Mouse (Mus musculus): ENCODE measurements around the gene Vcp.

The Vcp gene

DNA sequence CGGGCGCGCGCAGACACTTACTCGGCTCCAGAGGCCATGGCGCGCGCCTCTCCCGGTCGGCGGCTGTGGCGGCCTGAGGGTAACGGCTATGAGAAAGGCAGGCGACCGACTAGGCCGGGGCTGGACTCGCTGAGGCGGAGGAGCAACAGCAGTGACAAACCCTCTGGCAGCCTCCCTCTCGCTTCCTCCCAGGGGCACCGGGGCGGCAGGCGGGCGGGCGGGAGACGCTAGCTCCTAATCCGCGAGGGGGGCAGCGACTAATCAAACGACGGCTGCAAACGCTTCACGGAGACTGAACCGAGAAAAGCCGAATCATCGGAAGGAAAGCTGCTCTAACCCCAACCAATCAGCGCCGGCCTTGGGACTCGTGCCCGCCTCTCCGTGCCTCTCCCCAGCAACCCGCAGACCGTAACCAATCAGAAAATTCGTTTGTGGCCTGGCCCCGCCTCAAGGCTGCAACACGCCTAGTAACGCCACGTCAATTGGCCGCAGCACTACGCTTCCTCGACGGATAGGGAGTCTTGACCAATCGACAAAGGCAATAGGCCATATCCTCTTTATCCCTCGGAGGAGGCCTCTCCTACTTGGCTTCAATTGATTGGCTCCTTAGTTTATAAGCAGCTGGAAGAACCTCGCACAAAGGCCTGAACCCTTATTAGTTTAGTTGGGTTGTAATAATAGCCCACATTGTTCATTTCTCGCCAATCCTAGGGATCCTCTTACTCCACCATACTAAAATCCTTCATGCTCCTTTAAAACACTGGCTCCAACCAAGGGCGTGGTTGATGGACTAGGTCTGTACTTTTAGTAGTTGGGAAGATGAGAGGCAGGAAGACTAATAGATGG lies at the start of gene Vcp:
Vcp (minus strand) TSS at position 367 of the 846 bp plus-strand sequence.
- DNase-seq (ENCODE audit: low spot score), result peak; percentile 99

DNA sequence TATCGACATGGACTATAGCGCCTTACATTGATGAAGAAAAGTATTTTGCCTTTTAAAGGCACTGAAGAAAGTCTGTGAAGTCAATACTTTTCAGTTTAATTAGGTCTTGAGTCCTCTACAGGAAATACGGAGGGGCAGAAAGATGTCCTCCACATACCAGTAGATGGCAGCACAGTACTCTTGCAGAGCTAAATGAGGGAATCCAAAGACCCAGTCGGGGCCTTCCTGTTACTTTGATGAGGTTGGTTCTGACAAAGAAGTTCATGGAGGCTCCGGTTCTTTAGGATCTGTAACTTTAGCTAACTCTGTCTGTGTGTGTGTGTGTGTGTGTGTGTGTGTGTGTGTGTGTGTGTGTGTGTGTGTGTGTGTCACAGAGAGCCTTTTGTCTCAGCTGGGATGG lies 46.9 kb upstream of the Vcp start:
- DNase-seq (ENCODE audit: low spot score), result no peak

DNA sequence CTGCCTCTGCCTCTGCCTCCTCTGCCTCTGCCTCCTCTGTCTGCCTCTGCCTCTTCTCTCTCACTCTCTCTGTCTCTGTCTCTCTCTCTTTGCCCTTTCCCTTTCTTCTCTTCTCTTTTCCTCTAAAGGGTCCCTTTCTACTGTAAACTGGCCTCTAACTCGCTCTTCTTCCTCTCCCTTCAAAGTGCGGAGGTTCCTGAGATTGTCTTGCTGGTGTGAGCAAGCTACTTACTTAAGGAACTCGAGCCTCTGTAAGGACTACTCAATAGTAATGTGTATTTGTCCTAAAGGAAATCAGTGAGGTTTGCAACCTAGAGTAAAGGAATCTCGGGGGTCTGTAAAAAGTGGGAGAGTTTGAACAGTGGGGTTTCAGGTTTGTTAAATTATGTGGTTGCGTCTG lies 46.3 kb upstream of the Vcp start:
- no peak for DNase-seq (ENCODE audit: low spot score)

DNA sequence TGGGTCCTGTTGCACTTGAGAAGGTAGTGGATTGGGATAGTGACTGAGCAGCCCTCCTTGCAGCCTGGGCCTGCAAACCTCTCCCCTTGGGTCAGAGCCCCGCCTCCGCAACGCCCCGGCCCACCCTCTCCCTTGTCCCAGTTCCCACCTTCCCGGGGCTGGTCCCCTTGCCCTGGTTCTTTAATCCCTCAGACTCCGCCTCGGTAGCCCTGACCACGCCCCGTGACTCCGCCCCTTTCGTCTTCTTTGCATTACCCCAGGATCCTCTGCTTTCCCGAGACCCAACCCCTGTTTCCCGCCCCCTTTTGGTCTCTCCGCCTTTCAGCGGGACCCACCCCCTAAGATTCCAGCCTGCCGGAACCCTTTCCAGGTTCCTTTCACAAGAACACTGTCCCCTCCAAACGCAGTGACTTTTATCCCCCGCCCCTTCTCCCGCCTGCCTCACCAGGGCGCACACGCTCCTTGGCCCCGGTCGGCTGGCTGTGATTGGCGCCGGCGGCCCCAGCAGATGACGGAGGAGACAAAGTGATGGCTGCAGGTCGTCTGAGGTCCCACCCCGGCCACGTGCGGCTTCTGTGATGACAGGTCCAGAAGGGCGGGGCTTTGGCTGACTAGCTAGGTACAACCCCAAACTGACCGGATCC lies 45.5 kb upstream of the Vcp start, which contains the start of gene Fam214b:
Fam214b (minus strand) TSS at position 562 of the 644 bp plus-strand sequence.
- peak; percentile 100 for DNase-seq (ENCODE audit: low spot score)

DNA sequence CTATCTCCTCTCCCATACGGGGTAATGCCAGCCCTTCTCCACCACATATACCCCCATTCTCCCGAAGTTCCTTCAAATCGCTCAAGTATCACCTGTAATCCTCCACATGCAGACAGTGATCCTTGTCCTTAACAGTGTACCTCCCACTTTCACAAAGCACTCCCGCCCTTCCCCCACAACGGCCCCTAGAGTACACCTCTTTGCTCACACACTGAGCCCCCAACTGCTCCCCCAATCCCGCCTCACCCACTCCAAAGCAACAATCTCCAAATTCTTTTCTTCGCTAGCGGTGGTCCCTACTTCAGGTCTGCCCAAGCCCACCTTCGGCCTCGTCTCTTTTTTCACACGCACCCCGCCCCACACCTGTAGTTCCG lies 45.0 kb upstream of the Vcp start:
- DNase-seq (ENCODE audit: low spot score), result peak; percentile 76

DNA sequence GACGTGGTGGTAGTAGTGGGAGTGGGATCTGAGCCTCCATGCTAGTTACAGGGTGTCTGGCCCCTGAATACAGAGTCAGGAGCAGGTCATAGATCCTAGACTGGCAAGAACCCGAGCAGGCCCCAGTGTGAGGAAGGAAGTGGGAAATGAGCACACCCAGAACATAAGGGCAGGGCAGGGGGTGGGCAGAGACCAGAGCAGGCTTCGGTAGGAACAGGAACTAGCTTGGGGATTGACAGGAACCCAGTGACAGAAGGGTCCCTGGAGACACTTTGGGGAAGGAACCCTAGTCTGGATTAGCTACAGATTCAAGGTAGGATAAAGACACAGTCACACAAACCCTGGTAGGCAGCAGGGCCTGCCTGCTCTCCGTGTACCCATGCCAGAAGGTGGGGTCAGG lies 44.4 kb upstream of the Vcp start:
- DNase-seq (ENCODE audit: low spot score), result no peak

DNA sequence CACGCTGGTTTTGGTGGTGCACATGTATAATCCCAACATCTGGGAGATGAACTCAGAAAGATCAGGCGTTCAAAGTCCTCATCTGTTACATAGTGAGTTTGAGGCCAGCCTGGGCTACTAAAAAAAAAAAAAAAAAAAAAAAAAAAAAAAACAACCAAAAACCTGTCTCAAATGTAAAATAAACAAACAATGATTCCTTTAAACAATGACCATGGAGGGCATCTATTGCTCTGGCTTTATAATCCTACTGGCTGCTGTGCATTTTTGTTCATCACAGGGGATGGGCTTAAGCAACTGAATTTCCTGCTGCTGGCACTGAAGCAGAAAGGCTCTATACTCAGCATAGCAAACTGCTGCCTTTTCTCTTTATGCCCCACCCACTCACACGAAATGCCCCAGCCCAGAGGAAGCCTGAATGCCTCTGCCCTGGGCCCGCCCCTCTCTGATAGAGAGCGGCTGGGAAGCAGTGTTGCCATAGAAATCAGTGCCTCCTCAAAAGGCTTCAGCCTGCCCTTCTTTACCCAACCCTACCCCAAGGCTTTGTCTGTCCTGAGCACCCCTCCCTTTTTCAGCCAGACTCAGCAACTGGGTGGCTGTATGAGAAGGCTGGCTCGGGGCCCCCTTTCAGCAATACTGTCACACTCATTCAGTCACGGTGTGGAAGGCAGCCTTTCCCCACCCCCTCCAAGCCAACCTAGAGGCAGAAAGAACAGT lies 43.5 kb upstream of the Vcp start:
- DNase-seq (ENCODE audit: low spot score), result no peak

DNA sequence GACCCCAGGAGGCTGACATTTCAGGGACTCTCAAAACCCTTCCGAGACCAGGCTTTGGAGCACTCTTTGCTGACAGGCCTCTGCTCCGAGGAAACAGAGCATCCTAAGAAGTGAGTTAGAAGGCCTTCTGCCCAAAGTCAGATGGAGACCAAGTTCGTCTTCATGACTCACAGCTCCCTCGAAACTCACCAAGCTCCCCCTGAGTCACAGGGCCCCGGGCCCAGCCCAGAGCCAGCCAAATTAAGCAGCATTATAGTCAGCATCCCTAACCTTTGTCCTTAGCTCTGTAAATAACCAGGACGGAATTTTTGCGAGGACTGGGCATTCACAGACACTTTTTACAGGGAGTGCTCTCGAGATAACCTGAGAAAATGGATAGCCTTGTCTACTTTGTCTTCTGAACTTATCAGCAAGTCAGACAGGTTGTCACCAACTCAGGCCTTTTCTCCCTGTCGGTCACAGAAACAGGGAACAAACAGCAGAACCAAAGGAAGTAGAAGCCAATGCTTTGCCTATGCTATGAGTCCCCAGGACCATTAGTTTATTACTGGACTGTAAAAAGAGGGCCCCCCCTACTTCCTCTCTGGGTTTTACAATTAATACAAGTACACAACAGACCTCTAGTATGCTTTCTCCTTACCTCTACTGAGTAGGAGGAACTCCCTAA lies 40.7 kb upstream of the Vcp start:
- no peak for DNase-seq (ENCODE audit: low spot score)

DNA sequence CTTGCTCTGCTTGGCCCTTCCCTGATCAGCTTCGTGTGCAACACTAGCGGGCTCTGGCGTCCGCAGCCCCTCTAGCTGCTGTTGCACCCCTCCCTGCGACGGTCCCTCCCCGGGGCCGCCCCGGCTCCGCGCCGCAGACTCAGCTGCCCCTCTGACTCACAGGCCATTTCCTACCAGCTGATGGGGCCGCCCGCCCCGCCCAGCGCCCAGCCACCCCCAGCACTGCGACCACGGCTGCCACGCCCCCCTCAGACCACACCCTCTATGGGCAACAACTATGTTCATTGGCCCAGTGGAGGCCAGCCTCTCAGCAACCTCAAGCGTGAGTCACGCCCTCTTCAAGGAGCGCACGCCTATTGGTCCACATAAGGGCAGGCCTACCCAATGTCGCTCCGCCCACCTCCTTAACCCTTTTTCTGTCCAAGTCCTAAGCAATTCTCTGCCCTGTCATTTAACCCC lies 39.8 kb upstream of the Vcp start:
- DNase-seq (ENCODE audit: low spot score), result peak; percentile 98

DNA sequence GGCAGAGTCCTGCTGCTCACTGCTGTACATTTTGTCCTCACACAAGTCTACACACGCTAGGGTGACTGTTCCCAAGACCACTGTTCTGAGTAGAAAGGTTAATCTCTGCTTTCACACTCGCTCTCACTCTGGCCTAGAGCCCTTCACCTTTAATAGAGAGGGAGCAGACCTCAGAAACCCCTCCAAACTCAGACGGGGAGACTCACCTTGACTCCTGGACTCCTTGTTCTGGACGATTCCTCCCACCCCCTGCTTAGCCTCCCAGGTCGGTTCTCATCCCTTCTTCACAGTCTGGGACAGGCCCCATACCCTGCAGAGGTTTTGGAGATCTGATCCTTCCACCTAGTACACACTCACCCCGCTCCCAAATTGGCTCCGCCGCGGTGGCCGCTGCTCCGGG lies 39.3 kb upstream of the Vcp start:
- no peak for DNase-seq (ENCODE audit: low spot score)

DNA sequence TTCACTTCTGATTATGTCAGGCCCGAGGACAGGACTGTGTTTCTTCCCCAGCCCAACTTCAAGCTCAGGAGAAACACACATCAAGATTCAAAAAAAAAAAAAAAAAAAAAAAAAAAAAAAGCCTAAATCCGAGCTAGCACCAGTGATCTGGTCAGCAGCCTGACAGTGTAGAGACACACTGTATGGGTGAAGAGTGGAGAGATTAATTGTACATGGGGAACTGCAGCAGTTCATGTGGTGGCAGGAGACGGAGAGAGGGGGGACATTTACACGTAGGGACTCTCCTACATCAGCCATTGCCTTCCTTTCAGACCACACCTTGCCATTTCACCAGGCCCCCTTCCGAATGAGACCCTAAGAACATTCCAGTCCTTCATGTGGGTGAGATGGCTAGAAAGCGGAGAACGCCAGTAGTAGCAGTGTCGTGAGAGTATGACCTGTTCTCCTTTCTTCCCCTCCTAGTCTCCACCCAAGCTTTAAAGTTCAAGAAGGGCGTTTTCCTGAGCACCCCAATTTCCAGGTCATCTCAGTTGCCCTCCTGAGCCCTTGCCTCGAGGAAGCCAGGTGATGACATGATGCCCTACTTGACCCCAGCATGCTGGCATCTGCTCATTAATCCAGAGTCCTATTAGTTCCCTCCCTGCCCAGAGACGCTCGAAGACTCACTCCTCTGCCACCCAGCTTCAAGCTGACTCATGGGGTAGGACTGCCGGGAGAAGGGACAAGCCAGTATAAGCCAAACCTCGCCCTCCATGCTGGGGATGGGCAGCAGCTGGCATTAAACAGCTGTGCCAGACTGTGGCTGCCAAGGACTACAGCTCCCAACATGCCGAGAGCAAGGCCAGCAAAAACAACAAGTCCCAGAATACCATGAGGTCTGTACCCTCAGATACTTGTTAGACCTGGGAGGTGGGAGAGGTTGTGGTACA lies 38.5 kb upstream of the Vcp start:
- no peak for DNase-seq (ENCODE audit: low spot score)

DNA sequence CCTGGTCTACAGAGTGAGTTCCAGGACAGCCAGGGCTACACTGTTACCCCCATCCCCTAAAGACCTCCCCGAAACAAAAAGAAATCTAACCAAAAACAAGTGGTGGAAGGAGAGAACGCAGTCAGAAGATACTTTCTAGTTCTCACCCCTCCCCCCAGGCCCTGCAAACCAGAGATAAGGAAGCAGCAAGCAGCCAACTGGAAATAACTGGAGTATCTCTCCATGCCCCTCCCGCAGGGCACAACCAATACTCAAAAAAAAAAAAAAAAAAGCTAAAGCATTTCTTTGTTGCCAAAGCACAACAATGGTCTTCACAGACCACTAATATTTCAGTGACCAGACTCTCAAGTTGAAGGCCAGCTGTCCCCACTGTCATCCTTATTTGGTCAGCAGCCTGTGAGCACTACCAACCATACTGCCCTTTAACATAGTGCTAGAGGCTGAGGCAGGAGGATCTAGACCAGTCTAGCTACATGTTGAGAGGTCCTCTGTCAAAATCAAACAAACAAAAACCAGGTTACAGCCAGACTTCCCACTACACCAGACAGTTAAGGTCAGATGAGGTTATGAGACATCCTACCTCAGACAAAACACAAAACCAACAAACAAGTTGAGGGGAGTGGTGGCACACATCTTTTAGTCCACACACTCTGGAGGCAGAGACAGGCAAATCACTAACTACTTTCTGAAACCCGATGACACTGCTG lies 37.7 kb upstream of the Vcp start:
- DNase-seq (ENCODE audit: low spot score), result no peak

DNA sequence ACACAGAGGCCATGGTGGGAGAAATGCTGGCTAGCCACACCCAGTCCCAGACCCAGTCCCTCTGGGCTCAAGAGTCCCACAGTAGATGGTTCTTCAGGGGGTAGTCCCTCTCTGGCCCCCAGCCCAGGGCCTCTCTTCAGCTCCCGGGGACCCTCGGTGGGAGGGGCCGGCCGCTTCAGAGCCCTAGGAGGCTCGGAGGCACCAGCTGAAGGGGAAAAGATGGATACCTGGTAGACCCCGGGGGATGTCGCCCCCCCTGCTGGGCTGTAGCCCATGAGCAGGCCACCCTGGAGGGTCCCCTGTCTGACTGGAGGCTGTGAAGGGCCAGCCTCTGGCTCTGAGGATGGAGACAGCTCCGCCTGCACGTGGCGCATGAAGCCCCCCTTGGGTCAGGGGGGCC lies 36.0 kb upstream of the Vcp start:
- DNase-seq (ENCODE audit: low spot score), result no peak

DNA sequence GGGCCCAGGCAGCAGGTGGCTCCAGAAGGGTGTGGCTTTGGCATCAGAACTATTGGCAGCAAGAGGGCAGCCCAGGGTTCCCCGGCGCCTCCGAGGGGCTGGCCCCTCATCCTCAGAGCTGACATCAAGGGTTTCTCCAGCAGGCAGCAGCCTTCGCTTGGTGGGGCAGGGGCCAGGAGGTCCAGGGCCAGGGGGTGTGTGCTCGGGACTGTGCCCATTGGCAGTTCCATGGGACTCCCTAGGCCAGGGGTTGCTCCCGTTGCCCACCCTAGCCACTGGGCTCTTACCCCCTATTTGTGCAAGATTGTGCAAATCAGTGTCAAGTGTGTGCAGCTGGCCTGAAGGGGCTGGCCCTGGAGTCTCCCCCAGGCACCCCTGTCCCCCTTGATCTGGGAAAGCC lies 35.5 kb upstream of the Vcp start:
- DNase-seq (ENCODE audit: low spot score), result no peak

DNA sequence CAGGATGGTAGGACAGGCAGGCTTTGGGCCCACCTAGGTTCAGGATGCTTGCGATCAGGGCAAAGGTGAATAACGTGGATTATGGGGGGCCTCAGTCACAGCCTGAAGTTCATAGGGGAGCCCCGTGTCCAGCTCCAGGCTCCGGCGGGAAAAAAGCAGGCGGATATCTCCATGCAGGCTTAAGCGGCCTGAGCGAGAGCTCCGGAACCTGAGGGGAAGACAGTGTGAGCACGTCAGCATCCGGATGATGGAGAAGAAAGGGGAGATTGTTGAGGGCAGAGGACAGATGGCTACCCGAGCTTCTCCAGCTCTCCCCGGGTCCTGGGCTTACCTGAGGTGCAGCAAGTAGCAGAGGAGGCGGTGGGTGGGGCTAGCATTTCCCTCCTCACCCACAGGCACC lies 33.2 kb upstream of the Vcp start:
- no peak for DNase-seq (ENCODE audit: low spot score)

DNA sequence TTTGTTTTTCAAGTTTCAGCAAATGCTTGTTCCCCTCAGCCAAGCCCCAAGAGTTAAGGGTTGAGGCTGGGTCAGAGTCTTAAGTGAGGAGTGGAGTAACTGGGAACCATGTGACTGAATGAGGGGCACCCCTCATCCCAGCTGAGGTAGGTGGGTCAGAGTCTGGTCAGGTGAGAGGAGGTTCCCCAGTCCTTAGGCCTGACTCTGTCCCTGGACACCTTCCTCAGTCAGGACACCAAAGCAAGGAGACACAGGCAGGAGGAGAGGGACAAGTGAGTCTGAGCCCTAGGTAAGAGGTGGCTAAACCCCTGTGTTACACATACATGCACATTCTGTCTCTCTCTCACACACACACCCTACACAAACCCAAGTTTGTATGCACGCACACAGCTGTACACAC lies 32.2 kb upstream of the Vcp start:
- no peak for DNase-seq (ENCODE audit: low spot score)

DNA sequence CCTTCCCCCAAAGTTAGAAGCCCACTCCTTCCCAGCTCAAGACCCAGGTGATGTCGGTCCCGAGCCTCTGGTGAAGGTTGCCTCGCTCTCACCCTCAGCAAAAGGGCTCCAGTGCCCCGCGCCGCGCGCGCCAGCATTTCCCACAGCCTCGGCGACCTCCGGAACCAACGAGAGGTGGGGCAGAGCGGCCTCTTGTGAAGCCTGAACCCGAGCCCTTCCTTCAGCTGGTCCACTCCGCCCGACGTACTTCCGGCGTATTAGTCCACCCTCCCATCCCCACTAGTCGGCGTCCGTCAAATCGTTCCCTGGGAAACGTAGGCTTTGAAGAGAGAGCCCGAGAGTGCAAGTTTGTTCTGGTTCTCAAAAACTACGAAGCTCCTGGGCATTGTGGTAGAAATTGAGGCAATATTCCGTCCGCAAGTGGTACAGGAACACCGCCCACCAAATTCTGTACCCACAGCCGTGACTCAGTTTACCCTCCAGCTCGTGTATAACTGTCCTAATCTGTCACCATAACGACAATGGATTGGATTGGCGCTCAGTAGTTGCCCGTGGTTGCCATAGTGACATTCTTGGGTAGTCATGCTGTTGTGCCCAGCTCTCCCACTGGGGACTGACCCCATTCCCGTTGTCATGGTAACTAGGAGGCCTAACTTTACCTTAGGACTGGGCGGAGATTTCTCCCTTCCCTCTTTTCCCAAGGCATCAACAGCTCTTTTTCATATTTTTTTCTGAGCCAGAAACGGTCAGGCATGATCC lies 31.1 kb upstream of the Vcp start, which contains the start of gene Stoml2:
Stoml2 (minus strand) TSS at position 474 of the 759 bp plus-strand sequence.
- peak; percentile 92 for DNase-seq (ENCODE audit: low spot score)

DNA sequence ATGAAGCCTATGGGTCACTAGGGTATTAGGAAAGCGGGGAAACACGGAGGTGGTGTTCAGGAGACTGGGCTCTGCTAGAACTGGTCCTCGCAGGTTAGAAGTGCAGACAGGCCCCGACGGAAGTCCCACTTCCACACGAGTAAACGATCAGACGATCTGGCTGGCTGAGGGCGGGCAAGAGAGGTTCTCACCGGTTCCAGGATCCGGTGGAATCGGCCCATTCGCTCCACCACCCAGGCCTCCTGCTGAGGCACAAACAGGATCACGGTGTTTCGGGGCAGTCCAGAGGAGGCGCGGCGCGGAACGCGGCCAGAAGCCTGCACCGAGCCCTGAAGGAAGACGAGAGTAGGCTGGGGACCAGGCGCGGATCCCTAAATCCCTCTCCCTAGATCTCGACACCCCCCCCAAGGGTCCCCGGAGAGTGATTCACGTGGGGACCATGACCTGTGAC lies 30.5 kb upstream of the Vcp start:
- peak; percentile 68 for DNase-seq (ENCODE audit: low spot score)

DNA sequence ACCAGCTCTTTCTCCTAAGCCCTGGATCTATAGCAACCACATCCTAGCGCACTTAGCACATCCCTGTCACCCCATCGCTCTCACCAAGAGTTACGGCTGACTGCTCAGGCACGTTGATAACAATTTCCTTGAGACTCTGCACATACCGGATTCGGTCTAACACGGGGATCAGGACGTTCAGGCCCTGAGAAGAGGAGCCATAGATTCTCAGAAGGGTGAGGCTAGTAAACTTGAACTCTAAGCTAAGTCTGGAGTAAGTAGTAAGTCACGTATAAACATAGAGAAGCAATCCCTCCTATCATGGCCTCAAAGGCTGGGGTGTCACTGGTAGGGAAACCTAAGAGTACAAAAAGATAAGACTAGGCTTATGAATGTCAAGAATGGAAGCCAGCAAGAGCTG lies 30.0 kb upstream of the Vcp start:
- DNase-seq (ENCODE audit: low spot score), result no peak

DNA sequence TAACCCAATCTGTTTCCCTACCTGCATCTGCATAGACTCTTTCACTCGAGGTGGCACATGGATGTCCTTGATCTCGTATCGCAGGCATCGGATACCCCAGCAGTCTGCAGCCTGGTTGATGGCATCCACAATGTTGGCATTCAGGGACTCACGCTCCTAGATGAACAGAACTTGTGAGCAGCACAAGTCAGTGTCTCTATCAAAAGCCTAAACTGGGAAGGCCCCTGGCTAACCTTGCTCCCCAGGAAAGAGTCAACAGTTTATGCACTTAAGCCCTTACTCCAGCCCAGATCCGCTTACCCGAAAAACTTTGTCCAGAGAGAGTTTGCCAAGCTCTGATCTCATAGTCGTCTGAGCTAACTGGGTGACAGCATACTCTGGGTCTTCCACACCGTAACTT lies 29.4 kb upstream of the Vcp start:
- no peak for DNase-seq (ENCODE audit: low spot score)
